Mouse (Mus musculus) intestine, postnatal 0 days (tissue): ENCODE measurements at regions not wholly inside any gene's neighbourhood (a gene's known extent, or its start where the extent isn't known, plus 50 kb on each side); places are given as distances from the start of the nearest gene placed in this dataset.

Experiments used
- ATAC-seq: fragments of 200-750 bp; cut with Nextera tagmentation; 2 replicates; pipeline ENCODE4 v1.8.0; 2017; ENCODE audit warnings: mild to moderate bottlenecking, moderate TSS enrichment, moderate library complexity
- H3K27ac ChIP-seq: fragments of 300-500 bp; sonication (generic); 2 replicates; pipeline ENCODE4 v1.5.1; 2014; ENCODE audit warnings: mild to moderate bottlenecking, low read depth, low read length, moderate library complexity
- H3K27me3 ChIP-seq: fragments of 300-500 bp; sonication (generic); replicated peaks from 2 replicates; pipeline ENCODE4 v1.6.1; 2014; ENCODE audit warnings: low read length, mixed read lengths; ENCODE audit not compliant: control insufficient read depth, insufficient read depth
- H3K36me3 ChIP-seq: fragments of 300-500 bp; sonication (generic); 2 replicates; pipeline ENCODE4 v1.6.1; 2014; ENCODE audit warnings: mild to moderate bottlenecking, moderate library complexity; ENCODE audit not compliant: control insufficient read depth, insufficient read depth
- H3K4me1 ChIP-seq: fragments of 300-500 bp; sonication (generic); replicated peaks from 2 replicates; pipeline ENCODE4 v1.6.1; 2014; ENCODE audit warnings: antibody characterized with exemption, low read length, mixed read lengths; ENCODE audit not compliant: control insufficient read depth, insufficient read depth
- H3K4me2 ChIP-seq: fragments of 300-500 bp; sonication (generic); replicated peaks from 2 replicates; pipeline ENCODE4 v1.6.1; 2014; ENCODE audit warnings: low read depth, mild to moderate bottlenecking, moderate library complexity
- H3K4me3 ChIP-seq: fragments of 300-500 bp; sonication (generic); 2 replicates; pipeline ENCODE4 v1.5.1; 2014; ENCODE audit warnings: low read depth, low read length
- H3K9ac ChIP-seq: fragments of 300-500 bp; sonication (generic); 2 replicates; pipeline ENCODE4 v1.6.1; 2014; ENCODE audit warnings: mild to moderate bottlenecking, low read depth, low read length
- H3K9me3 ChIP-seq: fragments of 300-500 bp; sonication (generic); 2 replicates; pipeline ENCODE4 v1.6.1; 2016; ENCODE audit warnings: mixed run types; ENCODE audit not compliant: control insufficient read depth
- CTCF ChIP-seq: sonication (generic); IDR thresholded peaks from 2 replicates; pipeline ENCODE4 v1.5.1; 2016; ENCODE audit warnings: low read depth, mild to moderate bottlenecking, control low read depth, antibody characterized with exemption, moderate library complexity
- WGBS: fragments of 180-500 bp; shearing (Covaris S2); extraction: QIAGEN DNeasy Blood & Tissue Kit; methylation state at CpG from one replicate; pipeline ENCODE4 v1.1.7; 2014; 5-methylcytosine and 5-hydroxymethylcytosine counted together

- ATAC-seq = no peak
- 97% methylated on average over 1 of the region's 1 CpGs for WGBS
Observed at GRCm38 (mm10) chr12:7382455-7382854, 595.0 kb upstream of the Apob start.

DNA sequence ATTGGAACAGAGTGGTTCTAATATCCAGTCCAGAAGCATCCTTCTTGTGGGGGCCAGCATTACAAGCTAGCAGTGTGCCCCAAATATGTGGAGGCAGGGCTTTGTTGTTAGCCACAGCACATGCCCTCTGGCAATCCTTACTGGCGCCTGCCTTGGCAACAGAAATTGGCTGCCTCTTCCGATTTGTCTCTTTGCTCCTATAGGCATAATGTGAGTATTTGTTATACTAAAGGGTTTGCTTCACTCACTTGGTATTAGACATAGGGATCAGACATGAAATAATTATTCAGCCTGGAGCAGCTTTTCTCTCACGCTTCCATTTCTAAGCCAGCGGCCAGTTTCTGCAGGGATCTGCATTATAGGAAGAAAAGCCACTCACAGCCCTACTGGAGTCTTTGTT is 573.6 kb upstream of the Apob start:
- Histone ChIP-seq H3K9me3 (no peaks in the 10 kb centered on the region), H3K9ac (no peak overlapping the region), H3K4me3 (no peak overlapping the region), H3K4me2 (no peak overlapping the region), H3K27me3 (no peaks in the 10 kb centered on the region), H3K4me1 (no peaks in the 10 kb centered on the region), H3K36me3 (no peaks in the 10 kb centered on the region), H3K27ac (no peak overlapping the region)
- no peak for ATAC-seq
- TF ChIP-seq CTCF = no peak
- 87% methylated on average over 4 of the region's 4 CpGs for WGBS

More at GRCm38 (mm10) chr12:7382455-7382854, 595.0 kb upstream of the Apob start:
- no peak overlapping the region for H3K4me3 ChIP-seq
- no peak overlapping the region for H3K4me2 ChIP-seq
- no peak overlapping the region for H3K27ac ChIP-seq
- no peaks in the 10 kb centered on the region for H3K36me3 ChIP-seq
- H3K4me1 ChIP-seq = no peaks in the 10 kb centered on the region
- TF ChIP-seq CTCF = no peak
- no peak overlapping the region for H3K9ac ChIP-seq
- H3K27me3 ChIP-seq = no peaks in the 10 kb centered on the region
- no peaks in the 10 kb centered on the region for H3K9me3 ChIP-seq

DNA sequence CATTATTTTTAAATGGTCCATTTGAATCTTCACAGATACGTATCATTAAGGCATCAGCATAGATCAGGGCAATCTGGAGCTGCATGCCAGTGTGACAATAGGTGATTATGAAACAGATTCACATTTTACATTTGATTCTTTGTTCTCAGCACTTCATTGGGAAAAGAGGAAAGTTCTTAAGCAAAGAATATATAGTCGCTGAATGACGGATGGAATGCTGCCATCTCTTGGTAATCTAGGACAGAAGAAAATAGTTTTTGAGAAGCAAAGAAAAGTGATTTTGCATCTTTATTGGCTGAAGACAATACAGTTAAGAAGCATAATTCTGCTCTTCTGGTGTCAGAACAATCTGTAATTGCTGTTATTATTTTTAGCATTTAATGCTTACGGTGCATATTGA is 565.6 kb upstream of the Apob start:
- H3K27ac ChIP-seq = no peak overlapping the region
- no peaks in the 10 kb centered on the region for H3K27me3 ChIP-seq
- TF ChIP-seq CTCF = no peak
- H3K36me3 ChIP-seq = no peaks in the 10 kb centered on the region
- no peaks in the 10 kb centered on the region for H3K4me1 ChIP-seq
- H3K9ac ChIP-seq = no peak overlapping the region
- H3K9me3 ChIP-seq = no peaks in the 10 kb centered on the region
- WGBS = 86% methylated on average over 4 of the region's 4 CpGs
- H3K4me2 ChIP-seq = no peak overlapping the region
- no peak overlapping the region for H3K4me3 ChIP-seq
- ATAC-seq = no peak

GRCm38 (mm10) chr12:7420276-7420675 is 557.2 kb upstream of the Apob start:
- no peaks in the 10 kb centered on the region for H3K9me3 ChIP-seq
- no peak overlapping the region for H3K4me3 ChIP-seq
- H3K4me1 ChIP-seq = no peaks in the 10 kb centered on the region
- no peak for TF ChIP-seq CTCF
- H3K27me3 ChIP-seq = no peaks in the 10 kb centered on the region
- H3K9ac ChIP-seq = no peak overlapping the region
- no peaks in the 10 kb centered on the region for H3K36me3 ChIP-seq
- ATAC-seq = no peak
- H3K27ac ChIP-seq = no peak overlapping the region
- 21% methylated on average over 1 of the region's 2 CpGs for WGBS
- H3K4me2 ChIP-seq = no peak overlapping the region

- Histone ChIP-seq H3K4me3 (no peak overlapping the region), H3K9me3 (no peaks in the 10 kb centered on the region), H3K4me1 (no peaks in the 10 kb centered on the region), H3K27me3 (no peaks in the 10 kb centered on the region), H3K36me3 (no peaks in the 10 kb centered on the region), H3K9ac (no peak overlapping the region), H3K4me2 (no peak overlapping the region), H3K27ac (no peak overlapping the region)
- TF ChIP-seq CTCF = no peak
- ATAC-seq = no peak
- 51% methylated on average over 2 of the region's 2 CpGs for WGBS
Observed at GRCm38 (mm10) chr12:7421826-7422540, 555.5 kb upstream of the Apob start.

DNA sequence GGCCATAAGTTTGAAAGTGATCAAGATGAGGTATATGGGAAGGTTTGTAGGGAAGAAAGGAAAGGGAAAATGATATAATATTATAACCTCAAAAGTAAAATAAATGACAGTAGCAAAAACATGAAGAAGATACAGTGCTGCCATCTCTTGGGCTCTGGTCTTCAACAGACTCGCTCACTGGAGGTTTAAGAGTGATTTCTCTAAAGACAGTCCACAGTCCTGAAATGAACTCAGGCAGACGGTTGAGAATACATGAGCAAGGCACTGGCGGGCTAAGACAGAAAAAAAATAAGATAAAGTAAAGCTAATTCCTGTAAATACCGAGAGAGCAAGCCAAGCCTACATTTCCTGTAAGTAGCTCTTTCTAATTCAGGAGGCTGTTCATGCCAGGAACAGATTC is 546.5 kb upstream of the Apob start:
- no peaks in the 10 kb centered on the region for H3K4me1 ChIP-seq
- no peak for TF ChIP-seq CTCF

GRCm38 (mm10) chr12:7445238-7445637 is 532.2 kb upstream of the Apob start:
- no peak overlapping the region for H3K9ac ChIP-seq
- no peak for TF ChIP-seq CTCF
- no peaks in the 10 kb centered on the region for H3K4me1 ChIP-seq
- no peaks in the 10 kb centered on the region for H3K9me3 ChIP-seq
- no peak overlapping the region for H3K4me3 ChIP-seq
- H3K27me3 ChIP-seq = no peaks in the 10 kb centered on the region
- no peak overlapping the region for H3K27ac ChIP-seq
- H3K4me2 ChIP-seq = no peak overlapping the region
- H3K36me3 ChIP-seq = no peaks in the 10 kb centered on the region
- no peak for ATAC-seq
- 91% methylated on average over 2 of the region's 2 CpGs for WGBS

More for the DNA sequence above, 546.5 kb upstream of the Apob start:
- no peak for ATAC-seq
- Histone ChIP-seq H3K4me3 (no peak overlapping the region), H3K9ac (no peak overlapping the region), H3K27ac (no peak overlapping the region), H3K27me3 (no peaks in the 10 kb centered on the region), H3K9me3 (no peaks in the 10 kb centered on the region), H3K36me3 (no peaks in the 10 kb centered on the region), H3K4me2 (no peak overlapping the region)
- WGBS = 59% methylated on average over 4 of the region's 4 CpGs
